Mouse (Mus musculus): ENCODE data around the gene Enho.

DNA sequence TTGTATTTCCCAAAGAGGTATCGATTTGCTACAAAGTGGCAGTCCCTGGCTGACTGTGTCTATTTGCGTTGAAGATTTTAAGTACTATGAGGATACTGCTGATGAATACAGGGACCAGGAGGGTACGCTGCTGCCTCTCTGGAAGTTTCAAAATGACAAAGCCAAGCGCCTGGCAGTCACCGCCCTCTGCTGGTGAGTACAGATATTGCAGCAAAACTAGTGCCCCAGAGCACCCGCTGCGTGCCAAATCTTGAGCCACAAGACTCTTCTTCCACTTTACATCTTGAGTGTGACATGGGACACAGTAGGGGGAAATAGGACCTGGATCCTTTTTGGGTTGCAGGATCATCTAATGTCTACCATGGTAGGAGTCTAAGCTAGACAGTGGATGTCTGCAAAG, 26.0 kb downstream of the Enho start:
- TF ChIP-seq ZC3H11A (IDR thresholded peaks at IDR 0.05; ENCODE audit: borderline replicate concordance, low read depth, low read length): no peak
- no peak for TF ChIP-seq ZNF384 (IDR thresholded peaks at IDR 0.05; ENCODE audit: low read depth, low read length)
- TF ChIP-seq CHD2 (IDR thresholded peaks at IDR 0.05; ENCODE audit: low read depth, low read length): no peak
- TF ChIP-seq HCFC1 (IDR thresholded peaks at IDR 0.05; ENCODE audit: borderline replicate concordance, insufficient read depth, low read length): no peak
